Mouse (Mus musculus) left cerebral cortex, adult 9 months (tissue): Measurements from ENCODE around the gene 1700018F24Rik.
"Not testable (repeated sequence)": the region's sequence is repeated elsewhere in the genome, so short reads cannot be mapped to it uniquely, and the experiment has no call there.

ENCODE experiments used
- DNase-seq, 2 experiments: peaks; one replicate each; pipeline ENCODE4 v3.0.0; 2022; ENCODE audit warnings: low spot score in 2 of 2

1700018F24Rik gene

GRCm38 (mm10) chr5:145081866-145082613, 39.2 kb downstream of the 1700018F24Rik start:
- DNase-seq: no peak

- not testable (repeated sequence) for DNase-seq
These were observed 40.4 kb downstream of the 1700018F24Rik start for GRCm38 (mm10) chr5:145083201-145083600.

GRCm38 (mm10) chr5:145083632-145084451, 41.1 kb downstream of the 1700018F24Rik start, which contains the start of the genes Arpc1a and Kpna7:
TSS of gene Arpc1a (plus strand) at chr5:145083830.
TSS of gene Kpna7 (minus strand) at chr5:145084030.
- peak; percentile 62 to 88 for DNase-seq

GRCm38 (mm10) chr5:145084822-145085221, 42.0 kb downstream of the 1700018F24Rik start:
- DNase-seq: no peak

GRCm38 (mm10) chr5:145088186-145088585, 45.4 kb downstream of the 1700018F24Rik start:
- no peak for DNase-seq

- DNase-seq: no peak
These were observed 47.1 kb downstream of the 1700018F24Rik start for GRCm38 (mm10) chr5:145089878-145090277.
